Mouse (Mus musculus) small intestine, adult 2 months (tissue): ENCODE measurements at regions not wholly inside any gene's neighbourhood (a gene's known extent, or its start where the extent isn't known, plus 50 kb on each side); places are given as distances from the start of the nearest gene placed in this dataset.

ENCODE experiments used
- CTCF ChIP-seq: fragments of 200-500 bp; IDR thresholded peaks from 2 replicates; pipeline ENCODE4 v1.5.1; 2012; ENCODE audit warnings: low read depth, mild to moderate bottlenecking, control low read depth, inconsistent platforms, low read length, moderate library complexity, mixed read lengths; ENCODE audit not compliant: insufficient replicate concordance, insufficient read length; ENCODE audit errors: extremely low read depth
- POLR2A ChIP-seq: fragments of 200-500 bp; IDR thresholded peaks from 2 replicates; pipeline ENCODE4 v1.6.1; 2012; ENCODE audit warnings: low read depth, mild to moderate bottlenecking, control low read depth, inconsistent platforms, low read length, moderate library complexity

- TF ChIP-seq CTCF = no peak
- TF ChIP-seq POLR2A = no peak
Measured at GRCm38 (mm10) chr5:118381294-118381675, 136.3 kb downstream of the 2410131K14Rik start.
